Mouse (Mus musculus) MEL (cell line): ENCODE data around the gene Gm20449. TPM values are rescaled to one million over a fixed set of nuclear protein-coding genes. Genes with fewer than 3 reads are reported as not detected.
A peak's percentile ranks its signal among the peaks of the same experiment; 100 is the strongest.

ENCODE experiments used
- DNase-seq: peaks from one replicate; pipeline ENCODE4 v3.0.0; 2011; ENCODE audit warnings: low read depth, low spot score
- H3K27ac ChIP-seq: 2 replicates; pipeline ENCODE4 v1.5.1; 2012; ENCODE audit warnings: low read depth, mild to moderate bottlenecking, control low read depth, low read length, moderate library complexity; ENCODE audit not compliant: control insufficient read depth
- H3K27me3 ChIP-seq, 2 experiments: fragments of 150-350 bp in 1 of 2; sonication (generic) in 1 of 2; 2 replicates each; pipeline ENCODE4 v1.6.1; 2012; ENCODE audit warnings: low read length in 2 of 2, mild to moderate bottlenecking in 2 of 2, improper control_type of control experiment in 1 of 2, moderate library complexity in 1 of 2; ENCODE audit not compliant: insufficient read depth in 2 of 2, control insufficient read depth in 1 of 2
- H3K36me3 ChIP-seq, 2 experiments: 2 replicates each; pipeline ENCODE4 v1.6.1; 2012 to 2014; ENCODE audit warnings: low read length in 2 of 2, improper control_type of control experiment in 1 of 2, inconsistent platforms in 1 of 2, mild to moderate bottlenecking in 1 of 2; ENCODE audit not compliant: insufficient read depth in 2 of 2, control insufficient read depth in 1 of 2
- H3K4me1 ChIP-seq, 2 experiments: fragments of 150-350 bp in 1 of 2; sonication (generic) in 1 of 2; 2 replicates each; pipeline ENCODE4 v1.6.1; 2012; ENCODE audit warnings: low read length in 2 of 2, improper control_type of control experiment in 1 of 2, mild to moderate bottlenecking in 1 of 2; ENCODE audit not compliant: insufficient read depth in 2 of 2, control insufficient read depth in 1 of 2
- H3K4me3 ChIP-seq, 2 experiments: fragments of 150-350 bp in 1 of 2; sonication (generic) in 1 of 2; 2 replicates each; pipeline ENCODE4 v1.5.1; 2012; ENCODE audit warnings: low read depth in 2 of 2, low read length in 2 of 2, mild to moderate bottlenecking in 2 of 2, moderate library complexity in 2 of 2, control low read depth in 1 of 2, improper control_type of control experiment in 1 of 2; ENCODE audit not compliant: control insufficient read depth in 1 of 2, insufficient read depth in 1 of 2
- H3K79me2 ChIP-seq: 2 replicates; pipeline ENCODE4 v1.6.1; 2012; ENCODE audit warnings: mild to moderate bottlenecking, low read length, moderate library complexity; ENCODE audit not compliant: control insufficient read depth, poor library complexity, insufficient read depth
- H3K9ac ChIP-seq: 2 replicates; pipeline ENCODE4 v1.6.1; 2012; ENCODE audit warnings: low read depth, mild to moderate bottlenecking, control low read depth, low read length, moderate library complexity; ENCODE audit not compliant: control insufficient read depth, poor library complexity, severe bottlenecking
- H3K9me3 ChIP-seq: fragments of 150-350 bp; sonication (generic); replicated peaks from 2 replicates; pipeline ENCODE4 v1.6.1; 2012; ENCODE audit warnings: mild to moderate bottlenecking, low read length, improper control_type of control experiment, moderate library complexity; ENCODE audit not compliant: insufficient read depth
- BHLHE40 ChIP-seq: IDR thresholded peaks from 2 replicates; pipeline ENCODE4 v1.6.1; 2012; ENCODE audit warnings: low read depth, mild to moderate bottlenecking, inconsistent platforms, low read length, improper control_type of control experiment, borderline replicate concordance
- HCFC1 ChIP-seq: IDR thresholded peaks from 2 replicates; pipeline ENCODE4 v1.6.1; 2012; ENCODE audit warnings: low read depth, mild to moderate bottlenecking, inconsistent platforms, low read length, improper control_type of control experiment, moderate library complexity
- NELFE ChIP-seq: IDR thresholded peaks from 2 replicates; pipeline ENCODE4 v1.6.1; 2011; ENCODE audit warnings: low read depth, low read length, improper control_type of control experiment
- polyA plus RNA-seq, 2 experiments: library from polyadenylated mRNA; stranded (reverse) in 1 of 2; unstranded in 1 of 2; fragments of >175 nt in 1 of 2; fragments of >200 nt in 1 of 2; gene quantifications; 2 replicates each; pipeline versions ENCODE4 v1.2.1 to v1.2.4; 2012; ENCODE audit warnings: low replicate concordance in 2 of 2, low read depth in 1 of 2; ENCODE audit not compliant: insufficient read length in 2 of 2, insufficient read depth in 1 of 2, missing spikeins in 1 of 2
- total RNA-seq: library from RNA; depleted of rRNA; stranded (reverse); fragments of 300-350 nt; gene quantifications from 2 replicates; pipeline ENCODE4 v1.2.3, GENCODE M21; 2012; rRNA removed

Gene Gm20449
- total and polyA plus RNA-seq, 3 experiments = not detected

- no peaks in the 10 kb centered on the region for H3K27me3 ChIP-seq
- no peaks in the 10 kb centered on the region for H3K36me3 ChIP-seq
- H3K9me3 ChIP-seq = no peaks in the 10 kb centered on the region
- peak within 1 kb of the TSS; percentile 16; the same call in 1 of the 2 replicates for H3K27ac ChIP-seq
- no peaks in the 10 kb centered on the region for H3K4me1 ChIP-seq
- H3K4me3 ChIP-seq = peak within 1 kb of the TSS; percentile 58 to 77
- peak within 1 kb of the TSS; percentile 33 for H3K9ac ChIP-seq
- TF ChIP-seq HCFC1 (peak; percentile 84), NELFE (0 out of 2 replicates have a peak, but pooled peaks have one; percentile 17), BHLHE40 (no peak)
- no peaks in the 10 kb centered on the region for H3K79me2 ChIP-seq
- peak; percentile 84 for DNase-seq
Observed at GRCm38 (mm10) chr7:41393048-41393971, 105.9 kb downstream of the Gm20449 start, which contains the start of gene AI987944. Gene AI987944, minus strand, starts transcription at chr7:41393379.

Other genes starting within 250 kb of the Gm20449 start
- gene AI987944, start 106.0 kb downstream of the Gm20449 start, total RNA-seq = 0.95 and 1.2 TPM in 2 replicates
- 1 to 10 TPM in 1 of 2 experiments, not detected in 1; 1.2 TPM for gene AI987944, start 106.0 kb downstream of the Gm20449 start, polyA plus RNA-seq
- gene Vmn2r57, start 50.7 kb downstream of the Gm20449 start, total RNA-seq = under 0.01 and 0.03 TPM in 2 replicates
- gene Vmn2r57, start 50.7 kb downstream of the Gm20449 start, polyA plus RNA-seq = not detected
- 3.5 and 3.9 TPM in 2 replicates for gene AW146154, start 473 bp upstream of the Gm20449 start, total RNA-seq
- 100 to 1,000 TPM in 1 of 2 experiments, 1 to 10 TPM in 1; 2.4 to 227 TPM for gene AW146154, start 473 bp upstream of the Gm20449 start, polyA plus RNA-seq
- gene Gm6871, start 74.2 kb upstream of the Gm20449 start, total RNA-seq = not detected in 2 replicates
- gene Gm6871, start 74.2 kb upstream of the Gm20449 start, polyA plus RNA-seq = not detected
- 14.8 and 15.4 TPM in 2 replicates for gene 2610021A01Rik, start 99.8 kb upstream of the Gm20449 start, total RNA-seq
- 100 to 1,000 TPM in 1 of 2 experiments, 1 to 10 TPM in 1; 9.7 to 291 TPM for gene 2610021A01Rik, start 99.8 kb upstream of the Gm20449 start, polyA plus RNA-seq
- 5.2 and 5.5 TPM in 2 replicates for gene Zfp788, start 133.8 kb upstream of the Gm20449 start, total RNA-seq
- gene Zfp788, start 133.8 kb upstream of the Gm20449 start, polyA plus RNA-seq = 1 to 10 TPM in 1 of 2 experiments, not detected in 1; 4.5 TPM